Mouse (Mus musculus) cortical plate, adult 2 months (tissue): ENCODE results near the gene Inpp5b.
"Not testable (repeated sequence)": the region's sequence is repeated elsewhere in the genome, so short reads cannot be mapped to it uniquely, and the experiment has no call there.

ENCODE experiments used
- CTCF ChIP-seq: fragments of 200-500 bp; IDR thresholded peaks from 2 replicates; pipeline ENCODE4 v1.5.1; 2011; ENCODE audit warnings: mild to moderate bottlenecking, control low read depth, low read length; ENCODE audit not compliant: insufficient read depth; ENCODE audit errors: extremely low read depth
- POLR2A ChIP-seq: fragments of 200-500 bp; IDR thresholded peaks from 2 replicates; pipeline ENCODE4 v1.6.1; 2011; ENCODE audit warnings: mild to moderate bottlenecking, low read length, control low read depth; ENCODE audit not compliant: insufficient read depth; ENCODE audit errors: extremely low read depth

GRCm38 (mm10) chr4:124707381-124708199, 34.1 kb upstream of the Inpp5b start:
- not testable (repeated sequence) for TF ChIP-seq CTCF, POLR2A
